Mouse (Mus musculus): ENCODE measurements around the gene Smyd1. TPM values are rescaled to one million over a fixed set of nuclear protein-coding genes. Genes with fewer than 3 reads are reported as not detected.

Gene Smyd1
- total and polyA plus RNA-seq, 2 experiments from 2014 or later: 0.57 to 1.5 TPM

- H3K9ac ChIP-seq: no peak overlapping the region
- H3K27me3 ChIP-seq (ENCODE audit: insufficient read depth, low read length): no peaks in the 10 kb centered on the region
- no peak for TF ChIP-seq CTCF (IDR thresholded peaks at IDR 0.05; ENCODE audit: low read depth)
- ATAC-seq (no peak), DNase-seq (no peak)
- H3K4me2 ChIP-seq (ENCODE audit: low read depth): no peak overlapping the region
- WGBS: 86% methylated on average over 26 of the region's 26 CpGs
- H3K4me1 ChIP-seq (ENCODE audit: insufficient read depth): no peaks in the 10 kb centered on the region
- H3K9me3 ChIP-seq (ENCODE audit: low read length): no peaks in the 10 kb centered on the region
- H3K27ac ChIP-seq (ENCODE audit: low read depth, low read length): no peak overlapping the region
- no peak overlapping the region for H3K4me3 ChIP-seq (ENCODE audit: low read depth, low read length)
- no peaks in the 10 kb centered on the region for H3K36me3 ChIP-seq (ENCODE audit: insufficient read depth)
These were observed 82.8 kb downstream of the Smyd1 start for GRCm38 (mm10) chr6:71239069-71239750.

- H3K9me3 ChIP-seq (ENCODE audit: low read length): no peaks in the 10 kb centered on the region
- no peak overlapping the region for H3K4me3 ChIP-seq (ENCODE audit: low read depth, low read length)
- H3K27me3 ChIP-seq (ENCODE audit: insufficient read depth, low read length): no peaks in the 10 kb centered on the region
- WGBS: 89% methylated on average over 6 of the region's 6 CpGs
- H3K9ac ChIP-seq: no peak overlapping the region
- no peak overlapping the region for H3K4me2 ChIP-seq (ENCODE audit: low read depth)
- no peak for DNase-seq
- no peak for TF ChIP-seq CTCF (IDR thresholded peaks at IDR 0.05; ENCODE audit: low read depth)
- no peaks in the 10 kb centered on the region for H3K4me1 ChIP-seq (ENCODE audit: insufficient read depth)
- H3K36me3 ChIP-seq (ENCODE audit: insufficient read depth): no peaks in the 10 kb centered on the region
- ATAC-seq: no peak
- H3K27ac ChIP-seq (ENCODE audit: low read depth, low read length): no peak overlapping the region
These were observed 85.0 kb downstream of the Smyd1 start for GRCm38 (mm10) chr6:71237031-71237431.

GRCm38 (mm10) chr6:71236506-71236905, 85.5 kb downstream of the Smyd1 start:
- WGBS: 87% methylated on average over 6 of the region's 6 CpGs
- no peaks in the 10 kb centered on the region for H3K4me1 ChIP-seq (ENCODE audit: insufficient read depth)
- no peaks in the 10 kb centered on the region for H3K27me3 ChIP-seq (ENCODE audit: insufficient read depth, low read length)
- H3K4me2 ChIP-seq (ENCODE audit: low read depth): no peak overlapping the region
- no peak overlapping the region for H3K27ac ChIP-seq (ENCODE audit: low read depth, low read length)
- DNase-seq: no peak
- no peak overlapping the region for H3K4me3 ChIP-seq (ENCODE audit: low read depth, low read length)
- ATAC-seq: no peak
- no peaks in the 10 kb centered on the region for H3K36me3 ChIP-seq (ENCODE audit: insufficient read depth)
- no peak overlapping the region for H3K9ac ChIP-seq
- H3K9me3 ChIP-seq (ENCODE audit: low read length): no peaks in the 10 kb centered on the region
- no peak for TF ChIP-seq CTCF (IDR thresholded peaks at IDR 0.05; ENCODE audit: low read depth)

- no peak overlapping the region for H3K4me2 ChIP-seq (ENCODE audit: low read depth)
- H3K9me3 ChIP-seq (ENCODE audit: low read length): no peaks in the 10 kb centered on the region
- no peak overlapping the region for H3K4me3 ChIP-seq (ENCODE audit: low read depth, low read length)
- no peak for TF ChIP-seq CTCF (IDR thresholded peaks at IDR 0.05; ENCODE audit: low read depth)
- H3K4me1 ChIP-seq (ENCODE audit: insufficient read depth): no peaks in the 10 kb centered on the region
- no peak overlapping the region for H3K9ac ChIP-seq
- DNase-seq: no peak
- no peak overlapping the region for H3K27ac ChIP-seq (ENCODE audit: low read depth, low read length)
- H3K27me3 ChIP-seq (ENCODE audit: insufficient read depth, low read length): no peaks in the 10 kb centered on the region
- no peak for ATAC-seq
- WGBS: 81% methylated on average over 3 of the region's 3 CpGs
- no peaks in the 10 kb centered on the region for H3K36me3 ChIP-seq (ENCODE audit: insufficient read depth)
These were observed 86.1 kb downstream of the Smyd1 start for GRCm38 (mm10) chr6:71235944-71236343.

GRCm38 (mm10) chr6:71235121-71235520, 86.9 kb downstream of the Smyd1 start:
- DNase-seq: no peak
- ATAC-seq: no peak
- Histone ChIP-seq H3K27ac (ENCODE audit: low read depth, low read length) (no peak overlapping the region), H3K27me3 (ENCODE audit: insufficient read depth, low read length) (no peaks in the 10 kb centered on the region), H3K36me3 (ENCODE audit: insufficient read depth) (no peaks in the 10 kb centered on the region), H3K9ac (no peak overlapping the region), H3K4me1 (ENCODE audit: insufficient read depth) (no peaks in the 10 kb centered on the region), H3K4me2 (ENCODE audit: low read depth) (no peak overlapping the region), H3K4me3 (ENCODE audit: low read depth, low read length) (no peak overlapping the region), H3K9me3 (ENCODE audit: low read length) (no peaks in the 10 kb centered on the region)
- no peak for TF ChIP-seq CTCF (IDR thresholded peaks at IDR 0.05; ENCODE audit: low read depth)
- WGBS: 90% methylated on average over 13 of the region's 13 CpGs

- DNase-seq (no peak), ATAC-seq (no peak)
- H3K9me3 ChIP-seq (ENCODE audit: low read length): no peaks in the 10 kb centered on the region
- no peak overlapping the region for H3K27ac ChIP-seq (ENCODE audit: low read depth, low read length)
- no peaks in the 10 kb centered on the region for H3K4me1 ChIP-seq (ENCODE audit: insufficient read depth)
- no peaks in the 10 kb centered on the region for H3K27me3 ChIP-seq (ENCODE audit: insufficient read depth, low read length)
- H3K9ac ChIP-seq: no peak overlapping the region
- H3K4me3 ChIP-seq (ENCODE audit: low read depth, low read length): no peak overlapping the region
- H3K36me3 ChIP-seq (ENCODE audit: insufficient read depth): no peaks in the 10 kb centered on the region
- H3K4me2 ChIP-seq (ENCODE audit: low read depth): no peak overlapping the region
- no peak for TF ChIP-seq CTCF (IDR thresholded peaks at IDR 0.05; ENCODE audit: low read depth)
- WGBS: 11% methylated on average over 7 of the region's 7 CpGs
These were observed 94.8 kb downstream of the Smyd1 start for GRCm38 (mm10) chr6:71227157-71227770.

- no peak overlapping the region for H3K4me2 ChIP-seq (ENCODE audit: low read depth)
- ATAC-seq (no peak), DNase-seq (no peak)
- no peaks in the 10 kb centered on the region for H3K9me3 ChIP-seq (ENCODE audit: low read length)
- TF ChIP-seq CTCF (IDR thresholded peaks at IDR 0.05; ENCODE audit: low read depth): no peak
- 29% methylated on average over 6 of the region's 6 CpGs for WGBS
- H3K4me3 ChIP-seq (ENCODE audit: low read depth, low read length): no peak overlapping the region
- H3K27ac ChIP-seq (ENCODE audit: low read depth, low read length): no peak overlapping the region
- H3K4me1 ChIP-seq (ENCODE audit: insufficient read depth): no peaks in the 10 kb centered on the region
- H3K9ac ChIP-seq: no peak overlapping the region
- H3K36me3 ChIP-seq (ENCODE audit: insufficient read depth): no peaks in the 10 kb centered on the region
- H3K27me3 ChIP-seq (ENCODE audit: insufficient read depth, low read length): no peaks in the 10 kb centered on the region
These were observed 95.5 kb downstream of the Smyd1 start for GRCm38 (mm10) chr6:71226544-71226943.

Data from forebrain, postnatal 0 days (tissue).